In the genomic region with DNA sequence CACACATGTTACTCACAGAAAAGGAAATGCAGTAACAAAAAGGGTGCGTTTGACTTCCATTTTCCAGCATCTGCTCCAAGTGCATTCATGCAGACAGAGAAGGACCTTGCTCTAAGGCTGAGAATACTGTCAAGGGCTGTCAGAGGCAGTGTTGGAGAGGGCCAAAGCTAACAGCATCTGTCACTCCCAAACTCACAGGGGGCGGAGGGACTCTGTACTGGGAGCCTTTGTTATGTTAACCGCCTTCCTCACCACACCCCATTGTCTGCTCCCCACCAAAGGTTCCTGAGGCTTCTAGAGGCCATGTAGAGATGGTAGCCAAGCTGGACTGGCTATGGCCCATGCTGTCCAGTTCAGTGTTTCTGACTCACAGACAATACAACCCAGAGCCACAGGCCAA, we compare ENCODE assay signal across 19 mouse cellular contexts.
DNase-seq lines count a peak whose midpoint lies in the region; ATAC-seq lines count a peak whose summit lies in the region.
"Had no signal": no experiment of that assay in that cellular context is flagged by ENCODE, and none has a peak within 500 bp of the region (broad histone marks: within the 10 kb centered on the region; RNA-seq: fewer than 3 reads in every experiment).

No protein-coding gene starts in this region.

- intact Hi-C loops in left cerebral cortex, postnatal 25 days (cut with DNase I), result no loop called here

- DNase-seq in hindbrain, embryonic 10.5 days (ENCODE audit: low spot score), result peak; percentile 65
- peak; percentile 49 for DNase-seq in midbrain, embryonic 10.5 days (ENCODE audit: low spot score)
- DNase-seq in kidney, adult 9 months, result no peak
- DNase-seq in left cerebral cortex, postnatal 25 days (ENCODE audit: low spot score in 2 of 2), result no peak
- DNase-seq in layer of hippocampus, postnatal 14 days (ENCODE audit: low spot score in 2 of 2), result no peak
- DNase-seq in gastrocnemius, adult 18-20 months (ENCODE audit: low spot score), result no peak
- DNase-seq: adrenal gland, postnatal 14 days; cerebellum, postnatal 25 days; heart, adult 2 months; heart, postnatal 10 days; kidney, postnatal 14 days; layer of hippocampus, adult 9-11 months; lung, postnatal 10 days; right cerebral cortex, postnatal 25 days; thymus, postnatal 14 days had no signal

- peaks cover 31% of the 10 kb centered on the region for H3K4me1 ChIP-seq in hindbrain, embryonic 10.5 days (replicated peaks)
- H3K4me1 ChIP-seq in hindbrain, embryonic 16.5 days (ENCODE audit: control insufficient read depth, insufficient read depth, low read depth, low read length), result no peaks in the 10 kb centered on the region
- H3K4me1 ChIP-seq in forebrain, embryonic 12.5 days, result peaks cover 21% of the 10 kb centered on the region
- peaks cover 38% of the 10 kb centered on the region for H3K4me1 ChIP-seq in midbrain, embryonic 10.5 days

- H3K9ac ChIP-seq in hindbrain, embryonic 16.5 days (ENCODE audit: low read depth, low read length), result no peak overlapping the region
- no peak overlapping the region for H3K9ac ChIP-seq in forebrain, embryonic 12.5 days
- H3K9ac ChIP-seq: liver, embryonic 14.5 days had no signal

- no peak overlapping the region for H3K4me2 ChIP-seq in hindbrain, embryonic 16.5 days (ENCODE audit: low read length)
- H3K4me2 ChIP-seq in forebrain, embryonic 12.5 days, result no peak overlapping the region

- H3K36me3 ChIP-seq in hindbrain, embryonic 10.5 days, result no peaks in the 10 kb centered on the region
- no peaks in the 10 kb centered on the region for H3K36me3 ChIP-seq in hindbrain, embryonic 16.5 days (ENCODE audit: control insufficient read depth, insufficient read depth, low read length)
- no peaks in the 10 kb centered on the region for H3K36me3 ChIP-seq in forebrain, embryonic 12.5 days (replicated peaks)
- H3K36me3 ChIP-seq in midbrain, embryonic 10.5 days, result no peaks in the 10 kb centered on the region

- peak overlapping the region; percentile 86 for H3K27ac ChIP-seq in hindbrain, embryonic 10.5 days
- H3K27ac ChIP-seq in hindbrain, embryonic 16.5 days (ENCODE audit: low read depth, low read length), result no peak overlapping the region
- peak overlapping the region; percentile 76 for H3K27ac ChIP-seq in forebrain, embryonic 12.5 days
- H3K27ac ChIP-seq in midbrain, embryonic 10.5 days (replicated peaks), result peak overlapping the region; percentile 82
- H3K27ac ChIP-seq: heart, adult 2 months; liver, embryonic 14.5 days had no signal

- no peak overlapping the region for H3K4me3 ChIP-seq in hindbrain, embryonic 10.5 days
- H3K4me3 ChIP-seq in hindbrain, embryonic 16.5 days (ENCODE audit: low read length), result no peak overlapping the region
- no peak overlapping the region for H3K4me3 ChIP-seq in forebrain, embryonic 12.5 days (replicated peaks)
- H3K4me3 ChIP-seq in midbrain, embryonic 10.5 days, result no peak overlapping the region
- H3K4me3 ChIP-seq: heart, adult 2 months had no signal

- 16% methylated on average over 3 of the region's 3 CpGs for WGBS in hindbrain, embryonic 10.5 days
- WGBS in hindbrain, embryonic 16.5 days, result 20% methylated on average over 3 of the region's 3 CpGs
- 20% methylated on average over 3 of the region's 3 CpGs for WGBS in forebrain, embryonic 12.5 days
- 25% methylated on average over 3 of the region's 3 CpGs for WGBS in midbrain, embryonic 10.5 days

- no peak for ATAC-seq in hindbrain, embryonic 16.5 days
- ATAC-seq in forebrain, embryonic 12.5 days (ENCODE audit: low FRiP score), result peak; percentile 65; the same call in 1 of the 2 replicates
- ATAC-seq: intestine, embryonic 16.5 days had no signal

- H3K9me3 ChIP-seq in hindbrain, embryonic 10.5 days, result no peaks in the 10 kb centered on the region
- no peaks in the 10 kb centered on the region for H3K9me3 ChIP-seq in hindbrain, embryonic 16.5 days (ENCODE audit: control insufficient read depth, low read length)
- H3K9me3 ChIP-seq in forebrain, embryonic 12.5 days, result peaks cover 5% of the 10 kb centered on the region; the same call in 1 of the 2 replicates
- H3K9me3 ChIP-seq in midbrain, embryonic 10.5 days (replicated peaks), result peaks cover 8% of the 10 kb centered on the region

- no peaks in the 10 kb centered on the region for H3K27me3 ChIP-seq in hindbrain, embryonic 10.5 days (ENCODE audit: insufficient read depth, poor library complexity, severe bottlenecking)
- H3K27me3 ChIP-seq in hindbrain, embryonic 16.5 days (replicated peaks; ENCODE audit: control insufficient read depth, insufficient read depth, low read length), result no peaks in the 10 kb centered on the region
- H3K27me3 ChIP-seq in forebrain, embryonic 12.5 days, result peaks cover 10% of the 10 kb centered on the region
- H3K27me3 ChIP-seq in midbrain, embryonic 10.5 days (ENCODE audit: low read depth, poor library complexity, severe bottlenecking), result no peaks in the 10 kb centered on the region

Comparison
In these comparisons a context has a peak if more than half of its experiments do, and no peak if none do; other contexts are left out.
1. DNase-seq: peak in hindbrain, embryonic 10.5 days (single experiment) and midbrain, embryonic 10.5 days (single experiment); none in kidney, adult 9 months (single experiment), left cerebral cortex, postnatal 25 days (0 of 2), layer of hippocampus, postnatal 14 days (0 of 2) and gastrocnemius, adult 18-20 months (single experiment).